Mouse (Mus musculus): ENCODE measurements around the gene Olfr159.

Olfr159 gene

GRCm38 (mm10) chr4:43729126-43729525 is 41.7 kb downstream of the Olfr159 start:
- DNase-seq = no peak

- peak; percentile 70 for DNase-seq
Observed at GRCm38 (mm10) chr4:43728576-43728954, 42.2 kb downstream of the Olfr159 start.

- peak; percentile 33 for DNase-seq
Observed at GRCm38 (mm10) chr4:43727718-43728575, 42.9 kb downstream of the Olfr159 start.

- peak; percentile 86 for DNase-seq
Observed at GRCm38 (mm10) chr4:43726995-43727394, 43.8 kb downstream of the Olfr159 start, which contains the start of gene Hrct1. Gene Hrct1, plus strand, starts transcription at chr4:43727188.

GRCm38 (mm10) chr4:43726228-43726993 is 44.4 kb downstream of the Olfr159 start:
- peak; percentile 52 for DNase-seq

GRCm38 (mm10) chr4:43724764-43725163 is 46.0 kb downstream of the Olfr159 start:
- peak; percentile 79 for DNase-seq

GRCm38 (mm10) chr4:43722191-43722590 is 48.6 kb downstream of the Olfr159 start:
- no peak for DNase-seq

- DNase-seq = no peak
Observed at GRCm38 (mm10) chr4:43720491-43721228, 50.1 kb downstream of the Olfr159 start.

Data from kidney, postnatal 10 days (tissue).